Mouse (Mus musculus) CD4-positive naive resting alpha-beta T cell, adult 57 days (primary cell): ENCODE results near the gene Tmem254a. TPM values are rescaled to one million over a fixed set of nuclear protein-coding genes. Genes with fewer than 3 reads are reported as not detected.

Experiments
- total RNA-seq: library from RNA; stranded (reverse); gene quantifications from one replicate; pipeline ENCODE4 v1.2.4, GENCODE M21; 2023

Gene Tmem254a
- total RNA-seq: 8.5 TPM

DNA sequence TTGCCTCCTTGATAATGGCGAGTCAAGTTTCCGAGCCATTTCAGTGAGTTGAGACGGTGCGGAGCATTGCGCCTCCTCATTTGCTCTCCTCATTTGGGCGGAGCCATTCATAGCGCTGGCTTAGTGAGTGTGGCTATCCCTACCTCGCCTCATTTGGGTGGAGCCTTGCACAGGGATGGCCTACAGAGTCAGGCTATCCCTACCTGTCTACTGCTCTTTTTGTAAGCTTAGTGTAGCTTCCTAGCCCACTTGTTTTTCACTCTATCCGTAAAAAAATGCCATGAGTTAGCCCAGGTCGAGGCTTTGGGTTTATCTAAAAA lies at the start of gene Tmem254a:
TSS of gene Tmem254a (minus strand) at position 111 of the 320 bp plus-strand sequence.

DNA sequence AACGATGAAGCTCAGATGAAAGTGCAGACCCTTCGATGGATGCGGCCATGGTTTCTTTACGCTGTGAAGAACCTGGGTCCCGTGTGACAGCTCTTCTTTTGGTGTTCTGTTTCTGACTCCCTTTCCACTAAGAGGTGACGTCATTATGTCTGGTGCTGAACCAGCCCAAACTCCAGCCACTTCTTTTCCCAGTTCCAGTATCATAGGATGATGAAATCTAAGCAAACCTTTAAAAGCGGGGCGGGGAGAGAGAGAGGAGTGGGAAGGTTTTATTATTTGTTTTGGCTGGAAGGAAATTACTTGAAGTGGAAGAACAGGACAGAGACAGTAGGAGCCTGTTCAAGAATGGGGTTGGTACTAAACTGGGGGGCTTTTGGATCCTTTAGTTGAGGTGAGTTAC lies 10.5 kb upstream of the Tmem254a start, which contains the start of gene Cphx1:
TSS of gene Cphx1 (plus strand) at position 301 of the 400 bp plus-strand sequence.

DNA sequence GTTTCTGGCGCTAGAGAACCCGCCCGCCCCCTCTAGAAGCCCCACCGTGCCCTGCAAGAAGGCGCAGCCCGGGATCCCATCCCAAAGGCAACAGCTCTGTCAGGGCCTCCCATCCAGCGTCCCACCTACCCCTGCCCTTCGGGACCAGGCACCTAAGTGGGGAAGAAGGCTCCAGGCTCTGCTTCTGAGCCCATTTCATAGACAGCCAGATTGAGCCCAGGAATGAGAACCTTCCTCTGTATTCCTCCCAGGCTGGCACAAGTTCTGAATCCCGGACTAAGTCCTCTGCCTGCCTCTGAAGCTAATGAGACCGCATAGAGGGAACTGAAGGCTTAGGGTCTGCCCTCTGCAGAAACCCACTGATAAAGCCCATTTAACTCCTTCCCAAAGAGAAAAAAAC lies 24.5 kb downstream of the Tmem254a start, which contains the start of gene Plac9a:
TSS of gene Plac9a (minus strand) at position 101 of the 400 bp plus-strand sequence.

Other genes with a start within 250 kb of the Tmem254a start
- 27.7 TPM for gene Ppif, start 233.5 kb downstream of the Tmem254a start, total RNA-seq
- gene Zcchc24, start 158.6 kb downstream of the Tmem254a start, total RNA-seq: 4.0 TPM
- 79.7 TPM for gene Anxa11, start 85.5 kb downstream of the Tmem254a start, total RNA-seq
- not detected for gene Plac9a, start 24.6 kb downstream of the Tmem254a start, total RNA-seq
- not detected for gene Cphx1, start 10.6 kb upstream of the Tmem254a start, total RNA-seq
- not detected for gene Duxbl1, start 50.9 kb upstream of the Tmem254a start, total RNA-seq
- not detected for gene Gm9780, start 115.0 kb upstream of the Tmem254a start, total RNA-seq
- 10.8 TPM for gene Tmem254c, start 139.7 kb upstream of the Tmem254a start, total RNA-seq
- not detected for gene Cphx2, start 153.8 kb upstream of the Tmem254a start, total RNA-seq
- gene Cphx3, start 154.6 kb upstream of the Tmem254a start, total RNA-seq: not detected
- not detected for gene Duxbl2, start 190.7 kb upstream of the Tmem254a start, total RNA-seq